Mouse (Mus musculus) cerebellum, adult 8-10 months (tissue): Measurements from ENCODE around the gene 9130213A22Rik.
"Not testable (repeated sequence)": the region's sequence is repeated elsewhere in the genome, so short reads cannot be mapped to it uniquely, and the experiment has no call there.

ENCODE experiments used
- DNase-seq: peaks from one replicate; pipeline ENCODE4 v3.0.0; 2022

Gene 9130213A22Rik

DNA sequence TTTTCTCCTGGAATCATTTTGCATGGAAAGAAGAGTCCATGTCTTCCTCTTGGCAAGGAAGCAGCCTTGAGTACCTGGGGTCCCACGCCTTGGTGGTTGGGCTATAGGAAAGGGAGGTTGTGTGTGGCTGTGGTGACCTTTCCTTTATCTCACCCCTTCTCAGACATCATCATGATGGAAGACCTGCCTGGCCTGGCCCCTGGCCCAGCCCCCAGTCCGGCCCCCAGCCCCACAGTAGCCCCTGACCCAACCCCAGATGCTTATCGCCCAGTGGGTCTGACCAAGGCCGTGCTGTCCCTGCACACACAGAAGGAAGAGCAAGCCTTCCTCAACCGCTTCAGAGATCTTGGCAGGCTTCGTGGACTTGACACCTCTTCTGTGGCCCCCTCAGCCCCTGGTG is 17.2 kb downstream of the 9130213A22Rik start:
- DNase-seq: no peak

DNA sequence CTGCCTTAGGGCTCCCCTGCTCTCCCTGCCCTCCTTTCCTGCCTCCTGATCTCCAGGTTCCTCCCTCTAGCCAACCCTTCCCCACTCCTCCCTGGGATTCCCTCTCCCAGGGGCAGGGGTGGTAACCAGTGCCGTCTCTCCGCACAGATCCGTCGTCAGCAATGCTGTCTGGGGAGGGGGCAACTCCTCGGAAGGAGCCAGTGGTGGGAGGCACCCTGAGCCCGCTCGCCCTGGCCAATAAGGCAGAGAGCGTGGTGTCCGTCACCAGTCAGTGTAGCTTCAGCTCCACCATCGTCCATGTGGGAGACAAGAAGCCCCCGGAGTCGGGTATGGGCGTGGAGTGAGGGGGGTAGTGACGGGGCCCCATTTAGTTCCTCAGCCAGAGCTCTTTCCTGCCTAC is 17.9 kb downstream of the 9130213A22Rik start:
- DNase-seq: peak; percentile 29

DNA sequence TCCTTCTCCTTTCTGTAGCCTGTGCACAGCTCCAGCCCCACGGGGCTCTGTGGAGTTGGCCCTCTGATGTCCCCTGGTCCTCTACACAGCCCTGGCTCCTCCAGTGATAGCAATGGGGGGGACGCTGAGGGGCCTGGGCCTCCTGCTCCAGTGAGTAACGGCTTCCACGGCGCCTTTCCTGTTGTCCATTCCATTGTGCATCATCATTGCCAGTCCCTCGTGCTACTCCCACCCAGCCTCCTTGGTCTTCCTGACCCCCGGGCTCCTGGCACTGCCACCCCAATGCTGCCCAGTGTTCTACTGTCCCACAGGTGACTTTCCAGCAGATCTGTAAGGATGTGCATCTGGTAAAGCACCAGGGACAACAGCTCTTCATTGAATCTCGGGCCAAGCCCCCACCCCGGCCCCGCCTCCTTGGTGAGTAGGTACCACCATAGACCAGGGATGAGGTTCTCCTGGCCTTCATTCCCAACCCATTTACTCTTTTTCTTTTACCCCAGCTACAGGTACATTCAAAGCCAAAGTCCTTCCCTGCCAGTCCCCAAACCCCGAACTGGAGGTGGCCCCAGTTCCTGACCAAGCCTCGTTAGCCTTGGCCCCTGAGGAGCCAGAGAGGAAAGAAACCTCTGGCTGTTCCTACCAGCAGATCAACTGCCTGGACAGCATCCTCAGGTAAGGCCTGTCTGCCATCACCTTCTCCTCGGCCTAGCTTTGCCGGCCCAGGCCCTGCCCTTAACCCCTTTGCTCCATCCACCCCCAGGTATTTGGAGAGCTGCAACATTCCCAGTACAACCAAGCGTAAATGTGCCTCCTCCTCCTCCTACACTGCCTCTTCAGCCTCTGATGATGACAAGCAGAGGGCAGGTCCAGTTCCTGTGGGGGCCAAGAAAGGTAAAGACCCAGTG is 18.6 kb downstream of the 9130213A22Rik start:
- peak; percentile 23 for DNase-seq

DNA sequence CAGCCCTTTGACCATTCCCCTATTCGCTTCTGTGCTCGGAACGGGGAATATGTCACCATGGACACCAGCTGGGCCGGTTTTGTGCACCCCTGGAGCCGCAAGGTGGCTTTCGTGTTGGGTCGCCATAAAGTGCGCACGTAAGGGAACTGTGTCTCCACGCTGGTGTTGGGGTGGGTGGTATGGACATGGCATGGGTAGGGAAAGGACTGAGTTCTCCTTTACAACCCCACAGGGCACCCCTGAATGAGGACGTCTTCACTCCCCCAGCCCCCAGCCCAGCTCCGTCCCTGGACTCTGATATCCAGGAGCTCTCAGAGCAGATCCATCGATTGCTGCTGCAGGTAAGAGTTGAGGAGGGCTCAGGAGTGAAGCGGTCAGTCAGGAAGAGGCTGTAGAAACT is 19.3 kb downstream of the 9130213A22Rik start:
- peak; percentile 28 for DNase-seq

DNA sequence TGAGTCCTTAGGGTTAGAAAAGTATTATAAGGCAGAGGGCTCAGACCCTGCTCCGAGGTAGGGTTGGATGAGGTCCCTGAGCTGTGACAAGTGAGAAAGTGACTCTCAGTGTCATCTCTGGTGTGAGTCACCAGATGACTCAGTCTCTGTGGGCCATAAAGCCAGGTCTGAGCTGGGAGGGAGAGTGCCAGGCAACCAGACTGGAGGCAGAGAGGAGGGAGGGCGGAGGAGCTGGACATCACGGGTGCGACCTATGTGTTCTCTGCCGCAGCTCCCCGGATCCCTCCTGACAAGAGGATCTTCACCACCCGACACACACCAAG is 20.0 kb downstream of the 9130213A22Rik start:
- peak; percentile 53 for DNase-seq

DNA sequence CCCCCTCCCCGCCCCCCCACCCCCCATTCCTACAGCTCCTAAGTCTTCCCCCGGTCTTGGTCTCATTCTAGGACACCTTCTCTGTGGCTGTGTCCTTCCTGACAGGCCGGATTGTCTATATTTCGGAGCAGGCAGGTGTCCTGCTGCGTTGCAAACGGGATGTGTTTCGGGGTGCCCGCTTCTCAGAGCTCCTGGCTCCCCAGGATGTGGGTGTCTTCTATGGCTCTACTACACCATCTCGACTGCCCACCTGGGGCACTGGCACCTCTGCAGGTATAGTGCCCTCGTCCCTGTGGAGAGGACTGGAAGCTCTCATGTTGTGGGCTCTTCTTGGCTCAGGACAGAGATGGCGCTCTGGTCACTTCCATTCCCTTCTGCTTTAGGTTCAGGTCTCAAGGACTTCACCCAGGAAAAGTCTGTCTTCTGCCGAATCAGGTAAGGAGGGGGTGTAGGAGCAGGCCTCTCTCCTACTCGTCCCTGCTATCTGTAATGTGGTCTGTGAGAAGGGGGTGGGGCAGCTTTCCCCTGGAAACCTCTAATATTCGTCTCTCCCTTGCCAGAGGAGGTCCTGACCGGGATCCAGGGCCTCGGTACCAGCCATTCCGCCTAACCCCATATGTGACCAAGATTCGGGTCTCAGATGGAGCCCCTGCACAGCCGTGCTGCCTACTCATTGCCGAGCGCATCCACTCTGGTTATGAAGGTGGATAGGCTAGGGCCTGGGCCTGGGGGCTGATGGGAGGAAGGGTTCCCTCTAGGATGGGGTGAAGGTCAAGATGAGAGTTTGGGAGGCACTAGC is 20.6 kb downstream of the 9130213A22Rik start:
- peak; percentile 43 for DNase-seq

DNA sequence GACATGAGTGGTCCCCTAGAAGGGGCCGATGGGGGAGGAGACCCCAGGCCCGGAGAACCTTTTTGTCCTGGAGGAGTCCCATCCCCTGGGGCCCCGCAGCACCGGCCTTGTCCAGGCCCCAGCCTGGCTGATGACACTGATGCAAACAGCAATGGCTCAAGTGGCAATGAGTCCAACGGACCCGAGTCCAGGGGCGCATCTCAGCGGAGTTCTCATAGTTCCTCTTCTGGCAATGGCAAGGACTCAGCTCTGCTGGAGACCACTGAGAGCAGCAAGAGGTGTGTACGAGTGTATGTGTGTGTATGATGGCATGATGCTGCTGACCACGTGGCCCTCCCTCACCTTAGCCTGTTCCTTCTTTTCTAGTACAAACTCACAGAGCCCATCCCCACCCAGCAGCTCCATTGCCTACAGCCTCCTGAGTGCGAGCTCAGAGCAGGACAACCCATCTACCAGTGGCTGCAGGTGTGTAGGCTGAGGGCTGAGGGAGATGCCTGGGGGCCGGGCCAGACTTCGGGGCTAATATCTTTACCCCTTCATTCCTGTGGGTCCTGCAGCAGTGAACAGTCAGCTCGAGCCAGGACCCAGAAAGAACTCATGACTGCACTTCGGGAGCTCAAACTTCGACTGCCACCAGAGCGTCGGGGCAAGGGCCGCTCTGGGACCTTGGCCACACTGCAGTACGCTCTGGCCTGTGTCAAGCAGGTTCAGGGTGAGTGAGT is 21.6 kb downstream of the 9130213A22Rik start:
- DNase-seq: peak; percentile 50

DNA sequence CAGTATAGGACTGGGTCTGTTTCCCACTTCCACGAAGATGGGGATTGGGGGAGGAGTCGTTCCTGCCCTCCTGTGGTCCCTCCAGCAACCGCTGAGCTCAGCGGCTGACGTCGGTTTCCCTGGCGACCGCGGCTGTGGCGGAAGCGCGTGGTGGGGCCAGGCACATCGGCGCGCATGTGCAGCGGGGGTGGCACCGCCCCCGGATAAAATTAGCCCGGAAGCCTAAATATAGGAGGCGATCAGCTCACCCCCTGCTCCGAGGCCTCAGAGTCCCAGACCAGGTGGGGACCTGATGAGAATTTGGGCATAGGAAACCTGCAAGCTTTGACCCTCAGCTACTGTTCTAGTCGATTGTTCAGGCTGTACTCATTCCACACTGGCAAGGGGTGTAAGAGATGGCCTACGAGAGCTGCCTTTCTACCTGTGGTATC is 22.5 kb downstream of the 9130213A22Rik start:
- DNase-seq: peak; percentile 88

DNA sequence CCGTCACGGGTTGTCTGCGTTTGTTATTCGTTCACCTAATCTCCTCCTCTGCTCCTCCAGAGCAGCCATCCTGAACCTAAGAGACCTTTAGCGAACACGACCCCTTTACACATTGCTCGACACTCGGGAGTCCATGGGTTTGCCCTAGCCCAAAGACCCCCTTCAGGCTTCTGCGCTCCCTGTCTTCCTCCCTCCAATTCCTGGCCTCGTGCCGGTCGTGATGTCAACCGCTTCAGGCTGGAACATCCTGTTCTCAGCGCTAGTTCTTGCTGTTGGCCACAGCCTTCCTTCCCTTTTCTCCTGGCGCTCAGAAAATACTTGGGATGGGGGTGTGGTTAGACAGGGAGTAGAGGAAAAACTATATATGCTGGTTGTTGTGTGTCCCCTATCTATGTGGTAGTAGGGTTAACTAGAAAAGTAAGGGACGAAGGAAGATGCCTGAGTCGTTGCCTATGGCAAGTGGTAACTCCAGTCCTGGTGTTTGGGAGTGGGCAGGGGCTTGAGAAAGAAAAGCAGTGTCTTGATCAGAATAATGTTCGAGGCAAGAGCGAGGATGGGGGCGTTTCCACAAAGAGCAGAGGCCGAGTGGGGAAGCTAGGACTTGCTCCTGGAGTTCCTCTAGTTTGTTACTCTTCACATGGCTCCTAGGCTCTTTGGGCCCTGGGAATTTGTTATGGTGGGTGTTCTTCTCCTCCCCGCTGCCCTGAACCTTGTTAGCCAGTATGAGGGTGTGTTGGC is 23.0 kb downstream of the 9130213A22Rik start:
- peak; percentile 77 for DNase-seq

DNA sequence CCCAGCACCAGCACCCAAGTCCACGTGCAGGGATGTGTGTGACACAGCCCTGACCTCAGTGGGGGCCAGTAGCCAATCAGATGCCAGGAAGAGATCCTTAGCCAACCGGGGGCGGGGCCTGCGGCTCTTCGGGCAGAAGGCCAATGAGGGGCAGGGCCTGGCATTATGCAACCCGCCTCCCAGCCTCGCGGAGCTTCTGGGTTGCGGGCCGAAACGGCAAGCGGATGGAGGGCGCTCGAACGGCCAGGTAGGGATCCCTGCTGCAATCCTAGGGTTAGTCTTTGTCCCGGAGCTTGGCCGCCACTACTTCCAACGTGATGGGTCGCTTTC is 23.7 kb downstream of the 9130213A22Rik start:
- DNase-seq: peak; percentile 99

DNA sequence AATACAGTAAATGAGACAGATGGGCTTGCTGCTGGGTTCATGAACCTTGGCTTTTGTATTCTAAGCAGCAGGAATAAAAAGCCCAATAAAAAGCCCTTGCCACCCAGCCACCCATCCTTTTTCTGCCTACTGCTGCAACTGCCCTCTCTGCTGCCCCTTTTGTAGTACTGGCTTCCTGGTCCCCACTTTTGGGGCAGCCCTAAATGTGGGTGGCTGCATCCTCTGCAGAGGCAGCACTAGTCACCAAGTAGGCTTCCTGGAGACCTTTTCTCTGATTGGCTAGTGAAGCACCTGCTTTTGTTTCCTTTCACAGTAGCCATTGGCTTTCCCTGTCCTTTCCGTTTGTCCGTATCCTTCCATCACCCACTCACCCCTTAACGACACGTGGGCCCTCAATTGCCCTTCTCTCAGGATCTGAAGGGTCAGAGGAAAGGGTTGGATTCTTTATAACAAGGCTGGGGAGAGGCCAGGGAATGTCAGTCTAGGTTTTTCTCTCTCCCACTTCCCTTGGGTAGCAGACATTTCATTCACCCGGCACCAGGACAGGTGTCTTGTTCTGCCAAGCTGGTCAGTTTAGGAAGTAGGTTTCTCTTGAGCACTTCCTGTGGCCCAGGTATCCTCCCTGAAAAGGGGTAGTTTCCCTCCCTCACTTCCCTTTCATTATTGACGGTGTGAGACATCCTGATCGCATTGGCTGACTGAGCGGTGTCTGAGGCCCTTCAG is 24.2 kb downstream of the 9130213A22Rik start:
- no peak for DNase-seq

DNA sequence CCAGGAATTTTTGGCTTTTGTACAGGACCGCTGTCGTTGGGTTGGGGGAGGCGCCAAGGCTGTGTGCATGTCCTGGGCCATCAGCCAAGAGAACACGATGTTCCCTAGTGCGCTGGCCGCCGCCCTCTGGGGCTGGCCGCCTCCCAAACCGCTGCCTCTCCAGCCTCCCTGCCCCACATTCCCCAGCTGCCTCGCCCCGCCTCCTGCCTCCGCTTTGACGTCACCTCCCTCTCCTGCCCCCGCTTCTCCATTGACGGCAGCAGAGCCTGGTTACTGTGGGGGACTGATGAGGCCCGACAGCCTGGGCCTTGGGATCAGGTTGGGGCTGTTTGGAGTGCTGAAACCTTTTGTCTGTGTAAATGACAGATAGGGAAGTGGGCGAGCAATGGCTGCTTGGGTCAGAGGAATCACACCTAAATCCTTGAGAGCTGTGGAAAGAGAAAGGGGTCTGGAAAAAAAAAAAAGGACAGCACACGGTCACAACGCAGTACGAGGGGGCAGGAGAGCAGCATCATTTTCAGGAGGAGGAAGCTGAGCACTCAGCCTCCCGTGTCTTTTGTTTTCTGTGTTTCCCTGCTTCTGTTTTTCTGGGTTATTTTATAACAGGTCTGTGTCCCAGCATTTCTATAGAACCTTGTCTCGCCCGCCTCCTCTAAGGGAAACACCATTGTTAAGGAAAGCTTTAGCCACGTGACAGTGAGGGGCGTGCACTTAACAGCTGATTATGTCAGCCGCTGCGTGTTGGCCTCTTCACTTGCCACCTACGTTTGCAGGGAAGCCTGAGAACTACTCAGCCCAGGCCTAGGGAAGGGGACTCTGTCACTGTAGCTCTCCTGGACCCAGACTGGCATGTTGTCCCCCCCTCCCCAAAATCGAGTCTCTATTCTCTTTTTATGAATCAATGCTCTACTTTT is 25.1 kb downstream of the 9130213A22Rik start:
- DNase-seq: peak; percentile 87

DNA sequence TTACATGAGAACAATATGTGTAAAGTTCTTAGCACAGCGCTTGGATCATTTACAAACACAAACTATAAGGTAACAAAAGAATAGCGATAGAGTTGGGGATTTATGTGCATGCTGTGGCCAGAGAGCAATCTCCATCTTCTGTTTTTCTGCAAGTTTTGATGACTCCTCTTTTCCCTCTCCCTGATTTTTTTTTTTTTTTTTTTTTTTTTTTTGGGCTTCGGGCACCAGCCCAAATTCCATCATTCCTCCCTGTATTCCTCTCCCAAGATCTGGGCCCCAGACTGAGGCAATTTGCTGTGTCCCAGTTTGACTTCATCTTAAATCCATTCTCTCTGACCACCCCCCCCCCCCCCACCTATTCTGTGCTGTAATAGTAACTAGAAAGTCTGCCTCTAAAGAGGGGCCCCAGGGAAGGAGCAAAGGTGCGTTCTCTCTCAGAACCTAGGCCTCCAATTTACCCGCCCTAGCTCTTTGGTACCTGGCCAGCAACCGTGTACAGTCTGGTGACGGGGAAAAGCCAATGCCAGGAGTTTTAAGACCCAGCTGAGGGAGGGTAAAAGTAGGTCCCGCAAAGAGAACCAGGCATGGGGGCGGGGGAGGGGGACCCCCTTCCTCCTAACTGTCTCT is 25.9 kb downstream of the 9130213A22Rik start:
- no peak for DNase-seq

DNA sequence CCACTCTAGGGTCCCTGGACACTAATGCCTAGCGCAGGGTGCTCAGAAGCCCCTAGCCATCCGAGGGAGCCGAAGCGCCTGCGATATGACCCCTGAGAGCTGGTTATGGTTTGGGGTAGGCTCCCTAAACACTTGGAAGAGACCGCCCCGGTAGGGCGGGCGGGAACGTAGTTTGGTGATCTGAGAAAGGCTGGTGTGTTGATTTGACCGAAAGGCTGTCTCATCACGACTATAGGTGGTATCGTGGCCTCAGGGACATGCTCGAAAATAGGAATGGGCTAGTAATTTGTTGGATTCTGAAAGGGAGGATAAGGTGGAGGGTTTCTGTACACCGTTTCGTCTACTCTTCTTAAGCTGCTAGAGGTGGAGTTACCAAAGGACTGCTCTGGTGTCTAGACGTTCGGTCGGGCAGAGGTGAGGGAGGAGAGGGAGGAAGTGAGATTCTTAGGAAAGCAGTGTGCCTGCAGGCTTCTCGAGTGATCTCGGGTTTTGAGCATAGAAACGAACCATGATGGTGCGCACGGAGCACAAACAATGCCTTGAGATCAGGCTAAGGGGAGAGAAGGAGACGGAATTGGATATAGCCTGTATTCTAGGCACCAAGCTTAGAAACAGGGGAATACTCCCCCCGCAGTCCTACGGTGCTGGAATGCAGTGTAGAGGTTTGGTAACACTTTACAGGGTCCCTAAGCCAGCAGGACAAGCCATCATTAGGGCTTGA is 26.7 kb downstream of the 9130213A22Rik start:
- no peak for DNase-seq

DNA sequence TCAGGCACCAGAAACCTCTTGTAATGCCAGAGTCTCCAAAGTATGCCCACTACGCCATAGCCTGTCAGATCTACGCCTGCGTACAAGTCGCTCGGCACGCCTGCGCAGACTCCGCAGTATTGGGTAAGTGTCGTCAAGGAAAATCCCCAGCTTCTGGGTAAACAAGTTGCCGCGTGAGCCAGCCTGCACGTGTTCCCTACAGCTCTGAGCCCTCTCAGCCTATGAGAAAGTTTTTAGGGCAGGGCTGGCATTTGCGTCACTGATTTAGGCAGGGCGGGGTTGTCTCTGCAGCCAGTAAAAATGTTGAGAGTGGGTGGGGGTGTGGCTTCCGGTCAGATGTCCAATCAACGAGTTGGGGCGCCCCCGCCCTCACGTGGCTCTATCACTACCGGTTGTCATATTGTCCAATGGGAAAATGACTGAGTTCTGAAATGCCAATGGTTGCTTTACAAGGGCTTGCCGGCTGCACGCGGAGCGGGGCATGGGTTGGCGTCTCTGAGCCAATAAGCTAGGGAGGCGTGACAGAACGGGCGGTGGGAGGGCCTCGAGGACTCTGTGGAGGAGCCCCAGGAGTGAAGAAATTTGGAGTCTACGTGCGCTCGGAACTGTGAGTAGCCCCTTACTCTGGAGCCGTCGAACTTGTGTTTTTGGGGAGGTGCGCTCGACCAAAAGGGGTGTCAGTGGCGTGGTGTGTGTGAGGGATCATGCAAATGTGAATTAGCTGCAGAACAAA is 27.5 kb downstream of the 9130213A22Rik start, which contains the start of gene Per1:
Gene Per1 (plus strand): TSS at position 521 of the 733 bp plus-strand sequence.
- peak; percentile 99 for DNase-seq

DNA sequence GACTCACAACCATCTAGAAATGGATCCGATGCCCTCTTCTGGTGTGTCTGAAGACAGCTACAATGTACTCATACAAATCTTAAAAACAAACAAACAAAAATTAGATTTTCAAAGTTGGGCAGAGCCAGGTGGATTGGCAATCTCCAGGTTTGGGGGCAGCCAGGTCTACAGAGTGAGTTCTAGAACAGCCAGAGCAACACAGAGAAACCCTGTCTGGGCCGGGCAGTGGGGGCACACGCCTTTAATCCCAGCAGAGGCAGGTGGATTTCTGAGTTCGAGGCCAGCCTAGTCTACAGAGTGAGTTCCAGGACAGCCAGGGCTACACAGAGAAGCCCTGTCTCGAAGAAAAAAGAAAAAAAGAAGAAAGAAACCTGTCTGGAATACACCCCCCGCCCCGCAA is 28.5 kb downstream of the 9130213A22Rik start:
- DNase-seq: not testable (repeated sequence)

DNA sequence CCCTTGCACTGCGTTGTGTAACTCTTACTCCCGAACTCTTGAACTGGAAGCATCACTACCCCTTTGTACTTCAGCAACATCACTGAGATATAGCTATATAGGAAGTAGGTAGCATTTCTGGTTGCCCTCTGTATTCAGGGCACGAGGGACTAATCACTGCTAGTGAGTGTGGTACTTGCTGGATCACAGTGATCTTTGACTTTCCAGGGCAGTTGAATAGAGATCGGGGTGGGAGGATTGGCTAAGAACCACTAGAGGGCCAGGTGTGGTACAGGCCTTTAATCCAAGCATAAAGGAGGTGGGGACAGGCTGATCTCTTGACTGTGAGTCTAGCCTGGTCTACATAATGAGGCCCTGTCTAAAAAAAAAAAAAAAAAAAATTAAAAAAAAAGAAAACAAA is 29.5 kb downstream of the 9130213A22Rik start:
- no peak for DNase-seq

DNA sequence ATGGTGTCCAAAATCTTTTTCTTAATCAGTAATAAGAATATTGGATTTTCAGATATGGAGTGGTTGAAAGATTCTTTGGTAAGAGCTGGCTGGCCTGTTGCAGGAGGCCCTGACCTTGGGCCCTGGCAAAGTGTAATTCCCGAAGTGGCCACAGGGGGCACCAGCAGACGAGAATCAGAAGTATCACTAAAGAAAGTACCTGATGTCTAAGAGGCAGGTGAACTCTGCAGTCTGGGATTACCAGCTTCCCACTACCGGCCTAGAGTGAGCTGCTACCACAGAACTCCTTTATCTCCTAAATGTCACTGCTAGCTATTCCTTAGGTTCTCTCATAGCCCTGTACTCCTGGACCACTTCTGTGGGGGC is 30.0 kb downstream of the 9130213A22Rik start:
- DNase-seq: peak; percentile 92
